Mouse (Mus musculus) cortical plate, adult 2 months (tissue): ENCODE results near the gene Map3k5.

ENCODE experiments used
- CTCF ChIP-seq: fragments of 200-500 bp; IDR thresholded peaks from 2 replicates; pipeline ENCODE4 v1.5.1; 2011; ENCODE audit warnings: mild to moderate bottlenecking, control low read depth, low read length; ENCODE audit not compliant: insufficient read depth; ENCODE audit errors: extremely low read depth
- POLR2A ChIP-seq: fragments of 200-500 bp; IDR thresholded peaks from 2 replicates; pipeline ENCODE4 v1.6.1; 2011; ENCODE audit warnings: mild to moderate bottlenecking, low read length, control low read depth; ENCODE audit not compliant: insufficient read depth; ENCODE audit errors: extremely low read depth

- TF ChIP-seq CTCF (no peak), POLR2A (no peak)
Observed at GRCm38 (mm10) chr10:19940626-19941025, 6.4 kb downstream of the Map3k5 start.
